Mouse (Mus musculus) left cerebral cortex, adult 2 months (tissue): ENCODE measurements around the gene D430042O09Rik. TPM values are rescaled to one million over a fixed set of nuclear protein-coding genes. Genes with fewer than 3 reads are reported as not detected.

ENCODE experiments used
- DNase-seq, 2 experiments: peaks; one replicate each; pipeline ENCODE4 v3.0.0; 2021 to 2022; ENCODE audit warnings: low spot score in 2 of 2, mixed read lengths in 1 of 2; ENCODE audit errors: extremely low spot score in 1 of 2
- H3K27ac ChIP-seq: fragments of 200-600 bp; 2 replicates; pipeline ENCODE4 v1.8.1; 2022
- H3K4me3 ChIP-seq: fragments of 200-600 bp; 2 replicates; pipeline ENCODE4 v1.8.1; 2022
- CTCF ChIP-seq: fragments of 200-600 bp; IDR thresholded peaks from 2 replicates; pipeline ENCODE4 v1.8.1; 2022; ENCODE audit warnings: antibody characterized with exemption, mild to moderate bottlenecking, moderate library complexity
- intact Hi-C: fragments of 180-260 bp; cut with DNase I; formaldehyde crosslinking; loops from one replicate; pipeline ENCODE4 v1.15.1; 2025
- total RNA-seq, 2 experiments: library from RNA; stranded (reverse); gene quantifications; 2 replicates each; pipeline ENCODE4 v1.2.3; 2021

Gene D430042O09Rik
- total RNA-seq, 2 experiments from 2014 or later = 25.9 to 28.3 TPM

- peak overlapping the region; percentile 86 for H3K27ac ChIP-seq
- no peak overlapping the region for H3K4me3 ChIP-seq
- no peak for DNase-seq
- intact Hi-C loops = loop anchor here (2.0 kb wide), 1 partner anchor 193 kb away; no protein-coding TSS in a partner anchor
- TF ChIP-seq CTCF = no peak
Observed at GRCm38 (mm10) chr7:125887761-125888160, 180.1 kb downstream of the D430042O09Rik start.

DNA sequence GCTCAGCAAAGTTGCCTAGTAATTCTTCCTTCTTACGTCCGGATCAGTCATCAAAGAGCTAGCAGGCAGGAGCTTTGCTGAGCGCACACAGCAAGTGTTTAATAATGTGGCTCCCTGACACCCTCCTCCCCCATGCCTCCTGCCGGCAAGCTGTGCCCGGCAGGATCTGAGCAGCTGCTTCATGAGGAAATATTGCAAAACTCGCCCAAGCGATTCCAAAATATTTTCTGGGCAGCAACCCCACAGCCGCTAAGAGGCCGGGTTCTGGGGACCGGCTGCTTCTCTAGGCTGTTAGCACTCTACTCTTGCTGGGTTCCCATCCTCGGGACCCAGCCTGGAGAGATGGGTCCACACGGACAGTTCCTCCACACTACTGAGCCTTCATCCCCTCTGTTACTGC, 180.7 kb downstream of the D430042O09Rik start:
- no peak; the same call in 1 of the 2 replicates for TF ChIP-seq CTCF
- intact Hi-C loops = loop anchor here (2.0 kb wide), 1 partner anchor 192 kb away; no protein-coding TSS in a partner anchor
- peak; percentile 65 to 67 for DNase-seq
- H3K4me3 ChIP-seq = no peak overlapping the region
- peak overlapping the region; percentile 86 for H3K27ac ChIP-seq

GRCm38 (mm10) chr7:125893621-125894020, 185.9 kb downstream of the D430042O09Rik start:
- Histone ChIP-seq H3K4me3 (no peak overlapping the region), H3K27ac (no peak overlapping the region)
- no peak for DNase-seq
- TF ChIP-seq CTCF = no peak
- intact Hi-C loops = no loop called here

- H3K4me3 ChIP-seq = no peak overlapping the region
- no peak overlapping the region; the same call in 1 of the 2 replicates for H3K27ac ChIP-seq
- intact Hi-C loops = loop anchor here (5.0 kb wide), 2 partner anchors 105 to 130 kb away; no protein-coding TSS in a partner anchor
- TF ChIP-seq CTCF = no peak
- DNase-seq = peak in 1 of 2 experiments; percentile 55
Observed at GRCm38 (mm10) chr7:125897059-125897458, 189.4 kb downstream of the D430042O09Rik start.

DNA sequence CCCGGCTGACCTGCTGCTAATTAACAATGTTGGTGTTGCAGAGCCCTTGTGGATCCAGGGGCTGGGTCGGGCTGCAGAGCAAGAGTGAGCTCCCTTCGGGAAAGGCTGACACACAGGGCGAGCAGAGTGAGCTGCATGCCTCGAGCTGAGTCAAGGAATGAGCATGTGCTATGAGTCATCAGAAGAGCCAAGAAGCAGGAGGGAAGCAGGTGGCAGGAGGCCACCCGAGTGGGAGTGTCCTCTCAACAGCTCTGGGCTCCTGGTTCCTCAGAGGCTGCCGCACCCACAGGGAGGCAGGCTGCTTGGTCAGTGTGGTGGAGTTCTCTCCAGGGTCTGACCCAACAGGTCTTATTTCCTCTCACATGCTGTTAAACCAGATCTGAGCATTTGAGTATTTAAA, 191.3 kb downstream of the D430042O09Rik start:
- intact Hi-C loops = loop anchor here (5.0 kb wide), 2 partner anchors 103 to 132 kb away; no protein-coding TSS in a partner anchor

DNA sequence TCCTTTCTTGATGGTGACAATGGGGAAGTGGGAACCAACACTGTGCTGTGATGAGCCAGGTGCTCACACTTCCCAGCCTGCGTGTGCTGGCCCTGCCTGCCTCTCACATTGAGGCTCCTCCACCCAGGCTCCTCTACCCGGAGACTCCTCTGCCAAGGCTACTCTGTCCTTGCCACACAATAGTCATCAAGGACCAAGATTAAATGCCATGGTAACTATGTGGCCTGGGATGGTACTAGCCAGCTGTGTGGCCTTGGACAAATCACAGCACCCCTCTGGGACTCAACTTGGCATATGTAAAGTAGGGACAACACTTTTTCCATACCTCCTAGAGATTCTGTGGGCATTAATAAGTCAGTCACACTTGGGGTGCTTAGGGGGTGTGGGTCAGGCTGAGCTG, 192.2 kb downstream of the D430042O09Rik start:
- intact Hi-C loops = loop anchor here (5.0 kb wide), 2 partner anchors 102 to 133 kb away; no protein-coding TSS in a partner anchor

More for the DNA sequence above, 191.3 kb downstream of the D430042O09Rik start:
- peak; percentile 73 to 78 for DNase-seq
- no peak overlapping the region for H3K4me3 ChIP-seq
- TF ChIP-seq CTCF = no peak
- peak overlapping the region; percentile 65 for H3K27ac ChIP-seq

DNA sequence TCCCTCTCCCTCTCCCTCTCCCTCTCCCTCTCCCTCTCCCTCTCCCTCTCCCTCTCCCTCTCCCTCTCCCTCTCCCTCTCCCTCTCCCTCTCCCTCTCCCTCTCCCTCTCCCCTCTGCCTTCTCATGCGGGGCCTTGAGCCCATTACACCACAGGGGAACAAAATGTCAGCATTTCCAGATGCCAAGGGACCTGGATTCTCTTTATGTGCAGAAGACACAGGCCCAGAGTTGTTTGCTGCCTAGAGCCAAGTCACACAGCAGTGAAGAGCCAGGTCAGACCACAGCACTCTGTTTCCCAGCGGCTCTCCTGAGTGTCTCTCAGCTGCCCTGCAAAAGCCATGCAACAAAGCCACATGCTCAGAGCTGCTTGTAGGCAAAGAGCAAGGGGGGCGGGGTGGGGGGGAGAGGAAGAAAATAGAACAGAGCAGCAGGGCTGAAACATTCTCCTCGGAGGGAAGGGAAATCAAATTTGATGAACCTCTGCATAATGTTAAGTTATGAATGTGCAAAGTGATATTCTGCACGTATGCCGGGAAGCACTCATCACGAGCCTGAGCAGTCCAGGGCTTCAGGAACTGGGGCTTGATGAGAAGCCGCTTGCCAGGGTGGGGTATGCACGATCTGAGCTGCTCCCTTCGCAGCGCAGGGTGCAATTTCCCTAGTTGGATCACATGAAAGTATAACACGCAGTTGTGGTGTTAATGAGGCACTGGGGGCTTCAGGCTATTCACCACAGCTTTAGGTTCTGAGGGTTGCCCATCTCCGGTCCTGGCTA, 192.9 kb downstream of the D430042O09Rik start:
- intact Hi-C loops = no loop called here
- Histone ChIP-seq H3K27ac (peak overlapping the region; percentile 64), H3K4me3 (no peak overlapping the region)
- no peak for TF ChIP-seq CTCF
- no peak for DNase-seq

More for the DNA sequence above, 192.2 kb downstream of the D430042O09Rik start:
- Histone ChIP-seq H3K4me3 (no peak overlapping the region), H3K27ac (peak overlapping the region; percentile 65)
- no peak for DNase-seq
- TF ChIP-seq CTCF = no peak

- Histone ChIP-seq H3K4me3 (no peak overlapping the region), H3K27ac (no peak overlapping the region)
- intact Hi-C loops = no loop called here
- TF ChIP-seq CTCF = no peak
- no peak for DNase-seq
Observed at GRCm38 (mm10) chr7:125920801-125921200, 213.1 kb downstream of the D430042O09Rik start.

DNA sequence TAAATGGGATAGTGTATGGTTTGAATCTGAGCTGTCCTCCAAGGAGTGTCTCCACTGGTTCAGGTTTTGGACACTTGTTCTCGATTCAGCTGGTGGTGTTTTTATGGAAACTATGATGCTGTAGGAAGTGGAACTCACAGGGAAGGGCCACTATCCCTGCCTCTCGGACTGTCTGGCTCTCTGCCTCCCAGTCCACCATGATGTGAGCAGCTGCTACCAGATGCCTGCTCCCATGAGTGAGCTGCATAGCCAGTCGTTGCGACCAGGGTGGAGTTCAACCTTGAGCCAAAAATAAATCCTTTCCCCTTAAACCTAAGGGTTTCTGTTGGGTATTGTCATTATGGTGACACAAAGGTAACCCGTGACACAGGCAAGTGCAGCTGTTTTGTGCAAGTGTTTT, 216.4 kb downstream of the D430042O09Rik start:
- DNase-seq = no peak
- H3K4me3 ChIP-seq = no peak overlapping the region
- TF ChIP-seq CTCF = no peak
- intact Hi-C loops = no loop called here
- no peak overlapping the region for H3K27ac ChIP-seq

Other genes starting within 250 kb of the D430042O09Rik start
- gene Nsmce1, start 216.3 kb upstream of the D430042O09Rik start, total RNA-seq = 10 to 100 TPM; 13.8 to 14.4 TPM
- gene Il4ra, start 155.8 kb upstream of the D430042O09Rik start, total RNA-seq = 1 to 10 TPM; 7.3 to 9.6 TPM
- gene Il21r, start 104.5 kb upstream of the D430042O09Rik start, total RNA-seq = 1 to 10 TPM; 1.2 to 1.4 TPM
- gene Gtf3c1, start 108 bp upstream of the D430042O09Rik start, total RNA-seq = 100 to 1,000 TPM; 103 to 107 TPM